Mouse (Mus musculus) embryo, embryonic 10 days (tissue): ENCODE measurements around the gene Cers5.
"Not testable (repeated sequence)": the region's sequence is repeated elsewhere in the genome, so short reads cannot be mapped to it uniquely, and the experiment has no call there.

Experiments used
- DNase-seq: peaks from one replicate; pipeline ENCODE4 v3.0.0-alpha.2; 2015; ENCODE audit warnings: low spot score

Cers5 gene

DNA sequence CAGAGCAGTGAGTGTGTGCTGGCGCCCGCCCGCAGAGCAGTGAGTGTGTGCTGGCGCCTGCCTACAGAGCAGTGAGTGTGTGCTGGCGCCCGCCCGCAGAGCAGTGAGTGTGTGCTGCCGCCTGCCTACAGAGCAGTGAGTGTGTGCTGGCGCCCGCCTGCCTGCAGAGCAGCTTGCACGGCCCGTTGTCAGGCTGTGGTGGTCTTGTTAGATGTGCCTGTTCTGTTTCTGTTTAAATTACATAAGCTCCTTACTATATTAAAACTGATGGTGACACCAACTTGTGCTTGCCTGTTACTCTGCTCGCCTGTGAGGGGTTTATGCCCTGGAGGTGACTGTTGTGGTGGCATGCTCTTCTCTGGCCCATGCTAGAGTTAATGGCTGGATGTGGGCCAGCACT, 64.5 kb downstream of the Cers5 start:
- no peak for DNase-seq

GRCm38 (mm10) chr15:99705440-99706048, 67.1 kb downstream of the Cers5 start, which contains the start of gene Gm17349:
TSS of gene Gm17349 (minus strand) at chr15:99705490.
- DNase-seq: peak; percentile 74

- DNase-seq: peak; percentile 43
These were observed 67.8 kb downstream of the Cers5 start for GRCm38 (mm10) chr15:99704881-99705280.

- DNase-seq: no peak
These were observed 68.5 kb downstream of the Cers5 start for GRCm38 (mm10) chr15:99704041-99704681.

- DNase-seq: no peak
These were observed 69.0 kb downstream of the Cers5 start for GRCm38 (mm10) chr15:99703676-99704040.

DNA sequence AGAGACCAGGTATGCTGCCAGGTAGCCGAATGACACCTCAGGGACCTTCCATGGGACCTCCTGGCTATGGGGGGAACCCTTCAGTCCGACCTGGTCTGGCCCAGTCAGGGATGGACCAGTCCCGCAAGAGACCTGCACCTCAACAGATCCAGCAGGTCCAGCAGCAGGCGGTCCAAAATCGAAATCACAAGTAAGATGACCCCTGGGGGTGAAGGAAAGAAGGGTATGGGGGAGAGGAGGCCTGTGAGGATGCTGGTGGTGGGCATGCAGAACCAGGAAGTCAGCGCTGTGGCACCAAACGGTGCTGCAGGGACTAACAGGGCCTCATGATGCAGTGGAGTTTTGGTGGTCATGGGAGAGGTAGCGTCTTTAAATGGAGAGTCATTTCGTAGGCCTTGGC, 69.6 kb downstream of the Cers5 start:
- DNase-seq: no peak

DNA sequence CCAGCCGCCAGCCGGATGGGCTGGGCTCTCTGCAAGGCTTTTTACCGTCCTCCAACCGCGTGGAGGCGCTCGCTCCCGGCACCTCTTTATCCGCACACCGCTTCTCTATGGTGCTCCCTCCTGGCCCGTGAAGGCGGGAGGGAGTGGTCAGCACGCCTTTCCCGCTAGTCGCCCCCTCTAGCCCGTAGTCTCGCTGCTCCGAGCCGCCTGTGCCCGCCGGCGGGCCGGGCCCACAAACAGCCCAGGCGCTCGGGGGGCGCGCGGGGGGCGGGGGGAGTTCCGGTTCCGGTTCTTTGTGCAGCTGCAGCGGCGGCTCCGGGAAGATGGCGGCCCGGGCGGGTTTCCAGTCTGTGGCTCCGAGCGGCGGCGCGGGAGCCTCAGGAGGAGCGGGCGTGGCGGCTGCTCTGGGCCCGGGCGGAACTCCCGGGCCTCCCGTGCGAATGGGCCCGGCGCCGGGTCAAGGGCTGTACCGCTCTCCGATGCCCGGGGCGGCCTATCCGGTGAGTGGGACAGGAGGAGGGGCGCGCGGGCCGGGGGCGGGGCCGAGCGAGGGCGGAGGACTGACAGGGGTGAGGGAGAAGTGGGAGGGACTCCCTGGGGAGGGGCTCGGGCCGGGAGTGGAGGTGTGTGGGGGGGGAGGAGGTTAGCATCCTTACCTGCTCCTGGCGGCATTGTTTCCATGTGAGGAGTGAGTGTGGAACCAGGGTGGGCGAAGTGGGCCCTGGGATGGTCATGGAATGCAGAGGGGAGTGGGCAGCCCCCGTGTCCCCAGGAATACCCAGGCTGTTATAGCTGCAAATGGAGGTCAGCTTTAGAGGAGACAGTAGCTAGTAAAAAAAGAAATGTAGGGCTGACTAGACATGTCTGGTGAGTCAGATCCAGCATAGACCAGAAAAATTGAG, 70.4 kb downstream of the Cers5 start, which contains the start of gene Smarcd1:
Gene Smarcd1, plus strand, starts transcription at position 131 of the 902 bp plus-strand sequence.
- peak; percentile 97 for DNase-seq

DNA sequence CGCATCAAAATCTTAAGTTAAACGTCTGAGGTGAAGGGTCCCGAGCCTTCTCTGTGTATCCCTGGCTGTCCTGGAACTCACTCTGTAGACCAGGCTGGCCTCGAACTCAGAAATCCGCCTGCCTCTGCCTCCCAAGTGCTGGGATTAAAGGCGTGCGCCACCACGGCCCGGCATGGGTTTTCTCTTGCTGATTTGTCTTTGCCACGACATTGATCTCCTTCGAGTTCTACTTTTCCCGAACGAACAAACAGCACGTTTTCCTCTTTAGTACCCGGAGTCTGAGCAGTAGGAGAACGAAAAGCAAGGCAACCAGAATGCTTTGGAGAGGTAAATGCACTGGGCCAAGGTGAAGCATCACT, 71.1 kb downstream of the Cers5 start:
- DNase-seq: not testable (repeated sequence)

DNA sequence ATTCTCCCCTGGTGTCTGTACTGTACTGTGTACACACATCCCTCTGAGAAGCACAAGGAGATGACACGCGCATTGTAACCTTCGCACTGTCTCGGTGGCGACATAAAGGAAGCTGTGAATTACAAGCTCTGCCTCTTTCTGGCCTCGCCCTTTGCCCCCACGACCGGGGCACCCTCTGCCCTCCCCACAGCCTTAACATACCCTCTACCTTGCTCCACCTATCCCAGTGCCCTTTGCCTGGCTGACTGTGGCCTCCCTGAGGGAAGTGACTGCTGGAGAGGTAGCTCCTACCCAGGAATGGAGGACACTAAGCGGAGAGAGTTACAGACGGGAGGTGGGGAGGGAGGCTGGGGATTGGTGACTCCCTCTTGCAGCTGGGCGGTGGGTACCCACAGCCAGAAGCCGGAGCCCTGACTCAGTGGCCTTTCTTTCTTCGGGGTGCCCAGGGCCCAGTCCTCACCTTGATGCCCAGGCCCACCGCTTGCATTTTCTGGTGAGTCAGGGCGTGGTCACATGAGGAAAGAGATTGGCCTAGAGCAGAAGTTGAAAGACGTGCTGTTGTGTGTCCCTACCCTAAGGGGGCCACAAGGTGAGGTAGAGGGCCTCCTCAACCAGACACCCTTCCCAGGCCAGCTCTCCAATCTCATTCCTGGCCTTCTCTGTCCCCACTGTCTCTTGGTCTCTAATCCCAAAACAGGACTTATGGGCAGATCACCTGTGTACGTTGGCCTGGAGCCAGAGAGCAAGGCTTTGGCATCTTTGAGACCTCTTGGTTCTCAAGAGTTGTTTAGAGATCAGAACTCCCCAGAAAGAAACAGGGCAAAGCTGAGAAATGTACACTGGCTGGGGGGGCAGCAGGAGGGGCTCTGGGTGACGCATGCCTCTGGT, 72.2 kb downstream of the Cers5 start:
- DNase-seq: no peak

- no peak for DNase-seq
These were observed 73.0 kb downstream of the Cers5 start for GRCm38 (mm10) chr15:99699715-99700114.

DNA sequence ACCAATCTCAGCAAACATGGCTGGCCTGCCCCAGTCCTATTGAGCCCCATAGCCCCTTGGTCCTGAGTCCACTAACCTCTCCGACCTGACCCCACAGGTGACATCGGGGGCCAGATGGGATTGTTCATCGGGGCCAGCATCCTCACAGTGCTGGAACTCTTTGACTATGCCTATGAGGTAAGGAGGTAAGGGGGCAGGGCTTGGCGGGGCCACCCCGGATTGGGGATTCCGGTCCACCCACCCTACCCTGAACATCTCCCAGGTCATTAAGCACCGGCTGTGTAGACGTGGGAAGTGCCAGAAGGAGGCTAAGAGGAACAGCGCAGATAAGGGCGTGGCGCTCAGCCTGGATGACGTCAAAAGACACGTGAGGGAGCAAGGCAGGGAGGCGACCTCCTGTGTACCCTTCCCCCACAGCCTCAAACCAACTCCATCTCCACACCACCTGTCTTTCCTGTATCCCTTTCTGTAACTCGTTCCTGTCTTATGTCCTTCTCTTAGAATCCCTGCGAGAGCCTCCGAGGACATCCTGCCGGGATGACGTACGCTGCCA, 74.1 kb downstream of the Cers5 start:
- DNase-seq: no peak

DNA sequence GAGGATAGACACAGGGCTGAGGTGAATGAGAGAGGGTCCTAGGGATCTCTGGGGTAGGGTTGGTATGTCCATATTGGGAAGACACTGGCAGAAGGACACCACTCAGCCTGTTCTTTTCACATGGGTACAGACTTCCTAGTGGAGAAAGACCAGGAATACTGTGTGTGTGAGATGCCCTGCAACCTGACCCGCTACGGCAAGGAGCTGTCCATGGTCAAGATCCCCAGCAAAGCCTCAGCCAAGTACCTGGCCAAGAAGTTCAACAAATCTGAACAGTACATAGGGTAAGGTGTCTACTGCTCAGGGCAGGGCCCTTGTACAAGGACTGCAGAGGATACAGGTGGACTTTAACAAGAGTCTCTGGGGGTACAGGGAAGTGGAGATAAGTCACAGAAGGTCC, 75.4 kb downstream of the Cers5 start:
- DNase-seq: peak; percentile 52

GRCm38 (mm10) chr15:99691976-99692375, 80.7 kb downstream of the Cers5 start:
- DNase-seq: no peak

DNA sequence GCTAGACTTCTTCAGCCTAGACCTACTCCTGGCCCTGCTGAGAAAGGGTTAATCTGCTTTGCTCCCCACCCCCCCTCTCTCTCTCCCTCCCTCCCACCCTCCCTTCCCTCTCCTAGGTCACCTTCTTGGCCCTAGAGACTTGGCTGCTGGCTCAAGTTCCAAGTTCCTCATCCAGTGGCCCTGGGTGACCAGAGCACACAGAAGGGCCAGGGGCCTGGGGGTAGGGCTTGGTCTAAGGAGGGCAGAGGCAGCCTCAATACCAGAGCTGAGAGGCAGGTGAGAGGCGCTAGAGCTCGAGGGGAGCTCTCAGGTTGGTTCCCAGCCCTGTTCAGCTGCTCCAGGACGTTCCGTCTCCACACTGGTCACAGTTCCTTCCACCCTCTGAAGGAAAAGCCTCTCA, 81.8 kb downstream of the Cers5 start:
- no peak for DNase-seq

DNA sequence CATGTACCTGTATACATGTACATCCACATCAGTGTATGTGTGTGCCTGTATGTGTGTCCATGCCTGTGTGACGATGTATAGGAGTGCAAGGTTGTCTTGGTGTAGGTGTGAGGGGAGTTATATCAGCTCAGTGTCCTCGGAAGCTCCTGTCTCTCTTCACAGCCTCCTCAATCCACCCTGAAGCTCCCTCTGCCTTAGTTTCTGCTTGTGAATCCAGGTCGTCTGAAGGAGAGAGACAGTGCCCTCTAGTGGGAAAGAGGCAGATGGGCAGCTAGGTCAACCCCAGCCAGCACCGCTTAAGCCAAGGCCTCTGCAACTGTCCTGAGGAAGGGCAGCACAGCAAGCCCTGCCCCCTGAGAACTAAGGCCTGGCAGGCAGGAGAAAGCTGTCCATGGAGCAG, 84.0 kb downstream of the Cers5 start:
- peak; percentile 89 for DNase-seq
